Mouse (Mus musculus) thymus, adult 2 months (tissue): ENCODE results near the gene Mybpc3.

Experiments
- CTCF ChIP-seq: fragments of 200-500 bp; IDR thresholded peaks from 2 replicates; pipeline ENCODE4 v1.5.1; 2012; ENCODE audit warnings: mild to moderate bottlenecking, control low read depth, low read length, moderate library complexity, borderline replicate concordance; ENCODE audit not compliant: control insufficient read depth, poor library complexity, insufficient read depth; ENCODE audit errors: extremely low read depth
- POLR2A ChIP-seq: fragments of 200-500 bp; IDR thresholded peaks from 2 replicates; pipeline ENCODE4 v1.6.1; 2012; ENCODE audit warnings: mild to moderate bottlenecking, low read length, control low read depth, moderate library complexity; ENCODE audit not compliant: control insufficient read depth, poor library complexity, insufficient read depth; ENCODE audit errors: extremely low read depth

DNA sequence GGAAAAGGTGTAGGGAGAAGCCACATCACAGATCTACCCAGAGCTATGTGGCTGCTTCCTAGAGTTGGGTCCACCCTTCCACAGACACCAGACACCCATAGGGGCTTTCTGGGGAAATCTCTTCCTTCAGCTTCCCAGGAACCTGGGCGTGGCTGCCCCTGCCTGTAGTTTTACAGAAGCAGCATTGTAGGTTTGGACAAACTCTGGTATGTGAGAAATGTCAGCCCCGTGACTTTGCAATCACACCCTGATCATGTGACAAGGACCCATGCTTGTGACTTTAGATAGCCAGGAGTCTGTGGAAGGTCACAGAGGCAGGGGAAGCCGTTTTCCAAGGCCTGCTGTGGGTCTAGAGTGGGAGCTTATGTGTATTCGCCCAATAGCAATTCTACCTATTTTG, 5.5 kb upstream of the Mybpc3 start:
- TF ChIP-seq POLR2A (no peak), CTCF (no peak)
